Mouse (Mus musculus): ENCODE results near the gene Camta1.
"Not testable (repeated sequence)": the region's sequence is repeated elsewhere in the genome, so short reads cannot be mapped to it uniquely, and the experiment has no call there.

The Camta1 gene

GRCm38 (mm10) chr4:151073108-151073744 lies 788.5 kb downstream of the Camta1 start:
- peak in 1 of 2 experiments; percentile 87 for DNase-seq (ENCODE audit: low spot score in 2 of 2)

- DNase-seq (ENCODE audit: low spot score in 2 of 2): no peak
These were observed 790.7 kb downstream of the Camta1 start for GRCm38 (mm10) chr4:151070962-151071361.

- no peak for DNase-seq (ENCODE audit: low spot score in 2 of 2)
These were observed 792.9 kb downstream of the Camta1 start for GRCm38 (mm10) chr4:151068751-151069150.

- no peak for DNase-seq (ENCODE audit: low spot score in 2 of 2)
These were observed 802.1 kb downstream of the Camta1 start for GRCm38 (mm10) chr4:151059566-151059965.

GRCm38 (mm10) chr4:151058634-151059033 lies 803.0 kb downstream of the Camta1 start:
- DNase-seq (ENCODE audit: low spot score in 2 of 2): no peak

- DNase-seq (ENCODE audit: low spot score in 2 of 2): peak; percentile 95 to 98
These were observed 804.0 kb downstream of the Camta1 start, which contains the start of gene Vamp3 for GRCm38 (mm10) chr4:151057347-151058321. Gene Vamp3 (minus strand): TSS chr4:151057963.

GRCm38 (mm10) chr4:151051162-151051561 lies 810.5 kb downstream of the Camta1 start:
- no peak for DNase-seq (ENCODE audit: low spot score in 2 of 2)

- no peak for DNase-seq (ENCODE audit: low spot score in 2 of 2)
These were observed 815.2 kb downstream of the Camta1 start for GRCm38 (mm10) chr4:151046524-151046923.

GRCm38 (mm10) chr4:151044944-151045570 lies 816.6 kb downstream of the Camta1 start:
- DNase-seq (ENCODE audit: low spot score in 2 of 2): peak in 1 of 2 experiments; percentile 76

GRCm38 (mm10) chr4:151044037-151044943 lies 817.4 kb downstream of the Camta1 start, which contains the start of gene Per3:
Gene Per3 (minus strand): TSS chr4:151044665.
- DNase-seq (ENCODE audit: low spot score in 2 of 2): peak; percentile 92 to 97

- no peak for DNase-seq (ENCODE audit: low spot score in 2 of 2)
These were observed 818.4 kb downstream of the Camta1 start for GRCm38 (mm10) chr4:151043281-151043680.

GRCm38 (mm10) chr4:151041506-151041905 lies 820.2 kb downstream of the Camta1 start:
- peak in 1 of 2 experiments; percentile 52 for DNase-seq (ENCODE audit: low spot score in 2 of 2)

GRCm38 (mm10) chr4:151037800-151038199 lies 823.9 kb downstream of the Camta1 start:
- no peak for DNase-seq (ENCODE audit: low spot score in 2 of 2)

- no peak for DNase-seq (ENCODE audit: low spot score in 2 of 2)
These were observed 825.2 kb downstream of the Camta1 start for GRCm38 (mm10) chr4:151036521-151036920.

- DNase-seq (ENCODE audit: low spot score in 2 of 2): peak in 1 of 2 experiments; percentile 23
These were observed 834.7 kb downstream of the Camta1 start for GRCm38 (mm10) chr4:151027001-151027400.

- no peak for DNase-seq (ENCODE audit: low spot score in 2 of 2)
These were observed 837.5 kb downstream of the Camta1 start for GRCm38 (mm10) chr4:151024152-151024551.

- not testable (repeated sequence) for DNase-seq (ENCODE audit: low spot score in 2 of 2)
These were observed 844.3 kb downstream of the Camta1 start for GRCm38 (mm10) chr4:151017356-151017755.

GRCm38 (mm10) chr4:151015946-151016345 lies 845.7 kb downstream of the Camta1 start:
- no peak for DNase-seq (ENCODE audit: low spot score in 2 of 2)

GRCm38 (mm10) chr4:151010316-151010715 lies 851.4 kb downstream of the Camta1 start:
- no peak for DNase-seq (ENCODE audit: low spot score in 2 of 2)

GRCm38 (mm10) chr4:151006945-151007344 lies 854.7 kb downstream of the Camta1 start:
- peak in 1 of 2 experiments; percentile 16 for DNase-seq (ENCODE audit: low spot score in 2 of 2)

All from left cerebral cortex, adult 9 months (tissue).